Mouse (Mus musculus): ENCODE data around the gene Hoxa9. TPM values are rescaled to one million over a fixed set of nuclear protein-coding genes. Genes with fewer than 3 reads are reported as not detected.
A peak's percentile ranks its signal among the peaks of the same experiment; 100 is the strongest.

Hoxa9 gene
- polyA plus RNA-seq, 2 experiments: 39.0 to 107 TPM

DNA sequence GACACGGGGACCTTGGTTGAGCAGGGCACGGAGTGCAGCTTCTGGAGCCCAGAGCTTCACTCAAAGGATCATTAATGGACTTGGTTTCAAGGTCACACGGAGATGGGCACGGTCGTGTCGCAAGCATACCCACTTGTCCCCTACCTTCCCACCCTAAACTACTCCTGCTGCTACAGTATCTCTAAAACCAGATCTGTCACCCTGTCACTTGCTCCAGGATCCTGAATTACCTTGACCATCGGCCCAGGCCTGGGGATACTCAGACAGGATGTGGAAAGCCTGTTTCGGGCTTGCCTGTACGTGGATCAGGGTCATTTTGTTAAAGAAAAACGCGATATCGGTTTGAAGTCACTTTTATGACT, 21.2 kb downstream of the Hoxa9 start:
- DNase-seq (ENCODE audit: low spot score) (no peak), ATAC-seq (ENCODE audit: low FRiP score, low read depth) (no peak)
- peaks cover 52% of the 10 kb centered on the region for H3K4me1 ChIP-seq (ENCODE audit: control insufficient read depth, insufficient read depth, low read length)
- H3K27ac ChIP-seq (replicated peaks; ENCODE audit: low read depth, low read length): no peak overlapping the region
- no peaks in the 10 kb centered on the region for H3K9me3 ChIP-seq (ENCODE audit: control insufficient read depth, low read length)
- H3K4me2 ChIP-seq (replicated peaks; ENCODE audit: low read depth, low read length, severe bottlenecking): peak overlapping the region; percentile 75
- 24% methylated on average over 12 of the region's 12 CpGs for WGBS
- no peak for TF ChIP-seq POLR2A (IDR thresholded peaks at IDR 0.05; ENCODE audit: borderline replicate concordance, extremely low read depth, insufficient read depth, insufficient read length)
- H3K27me3 ChIP-seq (ENCODE audit: control insufficient read depth, insufficient read depth, low read length): peaks cover 30% of the 10 kb centered on the region
- peaks cover 18% of the 10 kb centered on the region; the same call in 1 of the 2 replicates for H3K36me3 ChIP-seq (ENCODE audit: control insufficient read depth, insufficient read depth, low read length)
- peak overlapping the region; percentile 39 for H3K4me3 ChIP-seq (replicated peaks; ENCODE audit: low read length)
- H3K9ac ChIP-seq (ENCODE audit: low read depth, low read length, severe bottlenecking): peak overlapping the region; percentile 52

DNA sequence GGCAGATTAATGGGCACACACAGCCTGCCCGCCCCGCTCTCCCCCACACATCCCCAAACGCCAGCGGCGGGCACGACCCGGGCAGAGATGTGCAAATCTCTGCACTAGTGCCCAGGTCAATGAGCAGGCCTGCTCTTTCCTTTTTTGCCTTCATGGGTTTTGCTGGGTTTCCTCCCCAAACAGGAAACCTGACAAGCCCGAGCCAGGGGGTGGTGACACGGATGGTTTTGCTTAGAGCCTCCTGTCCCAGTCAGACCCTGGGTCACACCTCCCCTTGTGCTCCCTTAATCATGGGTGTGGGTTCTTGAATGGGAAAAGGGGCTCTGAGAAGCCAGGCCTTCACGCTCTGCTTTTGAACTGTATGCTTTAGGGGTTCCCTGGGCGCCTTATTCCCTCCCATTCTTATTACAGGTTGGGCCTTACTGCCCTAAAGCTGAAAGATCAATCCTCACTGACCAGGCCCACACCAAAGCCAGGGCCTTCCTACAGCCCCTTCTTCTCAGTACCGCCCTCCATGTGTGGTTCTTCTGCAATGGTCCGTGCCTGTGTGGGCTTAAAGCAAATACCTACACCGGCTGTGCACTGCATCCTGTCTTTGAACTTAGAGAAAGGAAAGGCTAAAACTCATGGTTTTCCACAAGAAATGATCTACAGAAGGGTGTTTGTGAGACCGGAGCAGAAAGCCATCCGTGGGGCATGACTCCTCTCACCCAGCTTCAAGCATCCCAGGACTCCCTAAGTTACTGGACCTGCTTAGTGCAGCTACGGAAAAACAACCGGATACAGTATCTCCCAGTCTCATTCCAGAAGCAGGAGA, 21.8 kb downstream of the Hoxa9 start:
- Histone ChIP-seq H3K4me1 (ENCODE audit: control insufficient read depth, insufficient read depth, low read length) (peaks cover 58% of the 10 kb centered on the region), H3K4me2 (replicated peaks; ENCODE audit: low read depth, low read length, severe bottlenecking) (peak overlapping the region; percentile 75), H3K9ac (ENCODE audit: low read depth, low read length, severe bottlenecking) (peak overlapping the region; percentile 52), H3K4me3 (replicated peaks; ENCODE audit: low read length) (peak overlapping the region; percentile 39), H3K9me3 (ENCODE audit: control insufficient read depth, low read length) (no peaks in the 10 kb centered on the region), H3K27me3 (ENCODE audit: control insufficient read depth, insufficient read depth, low read length) (peaks cover 26% of the 10 kb centered on the region; the same call in 1 of the 2 replicates), H3K36me3 (ENCODE audit: control insufficient read depth, insufficient read depth, low read length) (peaks cover 21% of the 10 kb centered on the region; the same call in 1 of the 2 replicates), H3K27ac (replicated peaks; ENCODE audit: low read depth, low read length) (no peak overlapping the region)
- ATAC-seq (ENCODE audit: low FRiP score, low read depth): no peak
- no peak for TF ChIP-seq POLR2A (IDR thresholded peaks at IDR 0.05; ENCODE audit: borderline replicate concordance, extremely low read depth, insufficient read depth, insufficient read length)
- WGBS: 13% methylated on average over 18 of the region's 18 CpGs
- no peak for DNase-seq (ENCODE audit: low spot score)

DNA sequence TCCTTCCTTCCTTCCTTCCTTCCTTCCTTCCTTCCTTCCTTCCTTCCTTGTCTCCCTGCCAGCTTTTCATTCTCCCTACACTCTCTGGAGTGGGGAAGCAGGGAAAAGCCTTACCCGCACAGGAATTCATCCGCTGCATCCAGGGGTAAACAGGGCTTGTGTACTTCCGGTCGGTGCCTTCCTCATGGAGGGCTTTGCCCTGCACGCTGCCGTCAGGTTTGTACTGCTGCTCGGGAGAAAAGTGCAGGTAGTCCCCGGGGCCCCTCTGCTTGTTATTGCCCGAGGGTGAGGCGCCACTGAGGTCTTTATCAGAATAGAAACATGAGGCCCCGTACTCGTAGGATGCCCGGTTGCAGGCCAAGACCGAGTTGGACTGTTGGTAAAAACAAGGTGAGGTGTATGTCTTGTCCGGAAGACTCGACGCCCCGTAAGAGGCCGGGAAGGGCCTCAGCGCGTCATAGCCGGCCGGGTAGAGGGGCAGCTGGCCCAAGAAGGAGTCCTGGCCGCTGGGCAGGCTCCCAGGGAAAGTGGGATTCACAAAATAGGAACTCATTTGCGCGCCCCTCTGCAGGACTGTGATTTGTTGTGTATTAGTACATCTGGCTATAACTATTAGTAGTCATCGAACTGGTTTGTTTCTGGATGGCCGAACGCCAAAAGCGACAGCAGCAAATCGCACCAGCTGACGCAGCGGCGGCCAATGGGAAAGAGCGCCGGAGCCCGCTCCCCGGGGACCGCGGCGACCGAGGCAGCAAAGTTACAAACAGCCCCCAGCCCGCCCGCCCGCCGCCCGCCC, 22.6 kb downstream of the Hoxa9 start, which contains the start of gene Hoxa6:
TSS of gene Hoxa6 (minus strand) at position 651 of the 796 bp plus-strand sequence.
- no peak for TF ChIP-seq POLR2A (IDR thresholded peaks at IDR 0.05; ENCODE audit: borderline replicate concordance, extremely low read depth, insufficient read depth, insufficient read length)
- Histone ChIP-seq H3K4me3 (replicated peaks; ENCODE audit: low read length) (peak within 1 kb of the TSS; percentile 39), H3K9me3 (ENCODE audit: control insufficient read depth, low read length) (no peaks in the 10 kb centered on the region), H3K36me3 (ENCODE audit: control insufficient read depth, insufficient read depth, low read length) (peaks cover 28% of the 10 kb centered on the region), H3K4me2 (replicated peaks; ENCODE audit: low read depth, low read length, severe bottlenecking) (peak within 1 kb of the TSS; percentile 75), H3K27ac (replicated peaks; ENCODE audit: low read depth, low read length) (no peak within 1 kb of the TSS), H3K4me1 (ENCODE audit: control insufficient read depth, insufficient read depth, low read length) (peaks cover 62% of the 10 kb centered on the region), H3K9ac (ENCODE audit: low read depth, low read length, severe bottlenecking) (peak within 1 kb of the TSS; percentile 52), H3K27me3 (ENCODE audit: control insufficient read depth, insufficient read depth, low read length) (peaks cover 26% of the 10 kb centered on the region; the same call in 1 of the 2 replicates)
- 5% methylated on average over 45 of the region's 47 CpGs for WGBS
- DNase-seq (ENCODE audit: low spot score): peak; percentile 51
- ATAC-seq (ENCODE audit: low FRiP score, low read depth): no peak

DNA sequence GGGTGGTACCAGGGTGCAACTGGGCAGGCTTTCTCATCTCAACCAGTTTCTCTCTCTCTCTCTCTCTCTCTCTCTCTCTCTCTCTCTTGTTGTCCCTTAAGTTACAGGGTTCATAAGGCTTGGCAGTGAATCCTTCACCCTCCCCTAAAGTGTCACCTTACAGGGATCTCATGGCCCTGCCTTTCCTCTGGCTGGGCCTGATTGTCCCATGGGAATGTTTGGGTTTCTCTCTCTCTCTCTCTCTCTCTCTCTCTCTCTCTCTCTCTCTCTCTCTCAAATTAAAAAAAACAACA, 23.3 kb downstream of the Hoxa9 start:
- Histone ChIP-seq H3K4me2 (replicated peaks; ENCODE audit: low read depth, low read length, severe bottlenecking) (peak overlapping the region; percentile 75; the same call in 1 of the 2 replicates), H3K4me1 (ENCODE audit: control insufficient read depth, insufficient read depth, low read length) (peaks cover 64% of the 10 kb centered on the region), H3K27me3 (ENCODE audit: control insufficient read depth, insufficient read depth, low read length) (peaks cover 31% of the 10 kb centered on the region; the same call in 1 of the 2 replicates), H3K36me3 (ENCODE audit: control insufficient read depth, insufficient read depth, low read length) (peaks cover 35% of the 10 kb centered on the region), H3K9me3 (ENCODE audit: control insufficient read depth, low read length) (no peaks in the 10 kb centered on the region), H3K4me3 (replicated peaks; ENCODE audit: low read length) (no peak overlapping the region), H3K27ac (replicated peaks; ENCODE audit: low read depth, low read length) (no peak overlapping the region), H3K9ac (ENCODE audit: low read depth, low read length, severe bottlenecking) (no peak overlapping the region)
- DNase-seq (ENCODE audit: low spot score): no peak
- TF ChIP-seq POLR2A (IDR thresholded peaks at IDR 0.05; ENCODE audit: borderline replicate concordance, extremely low read depth, insufficient read depth, insufficient read length): no peak
- ATAC-seq (ENCODE audit: low FRiP score, low read depth): no peak

DNA sequence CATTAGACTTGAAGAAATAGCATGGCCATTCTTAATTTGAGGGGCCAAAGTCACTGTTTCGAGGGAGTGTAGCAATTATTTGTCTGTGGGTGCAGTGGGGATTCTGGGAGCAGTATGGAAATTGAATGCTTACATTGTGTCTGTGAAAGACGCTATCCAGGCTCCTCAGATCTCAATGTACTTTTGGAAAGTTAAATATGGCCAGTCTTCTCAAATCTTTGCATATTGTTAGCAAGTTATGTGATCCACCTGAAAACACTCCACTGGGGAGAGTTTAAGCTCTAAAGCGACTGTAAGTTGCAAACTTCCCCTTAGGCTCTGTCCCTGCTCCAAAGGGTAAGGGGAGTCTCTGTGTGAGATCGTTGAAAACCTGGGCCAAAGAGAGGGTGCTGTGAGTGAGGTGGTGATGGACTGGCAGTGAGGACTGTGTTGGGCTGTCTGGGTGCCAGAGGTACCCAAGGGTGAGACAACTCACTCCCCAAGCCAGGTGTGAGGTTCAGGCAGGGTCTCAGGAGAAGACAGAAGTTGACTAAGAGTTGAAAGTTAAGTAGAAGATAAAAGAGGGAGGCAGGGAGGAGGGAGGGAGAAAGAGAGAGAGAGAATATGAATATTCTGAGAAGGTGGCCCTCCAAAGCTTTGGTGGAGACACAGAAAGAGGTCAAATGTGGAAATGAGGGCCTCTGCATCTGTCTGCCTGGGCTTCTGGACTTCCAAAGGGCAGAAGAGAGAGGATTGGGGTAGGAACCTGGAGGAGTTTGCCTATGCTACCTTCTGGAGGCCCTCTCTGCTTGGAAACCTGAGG, 23.8 kb downstream of the Hoxa9 start:
- 34% methylated on average over 4 of the region's 4 CpGs for whole genome bisulfite sequencing
- Histone ChIP-seq H3K4me2 (replicated peaks; ENCODE audit: low read depth, low read length, severe bottlenecking) (peak overlapping the region; percentile 91), H3K4me1 (ENCODE audit: control insufficient read depth, insufficient read depth, low read length) (peaks cover 64% of the 10 kb centered on the region), H3K36me3 (ENCODE audit: control insufficient read depth, insufficient read depth, low read length) (peaks cover 35% of the 10 kb centered on the region), H3K4me3 (replicated peaks; ENCODE audit: low read length) (no peak overlapping the region), H3K27ac (replicated peaks; ENCODE audit: low read depth, low read length) (no peak overlapping the region), H3K27me3 (ENCODE audit: control insufficient read depth, insufficient read depth, low read length) (peaks cover 35% of the 10 kb centered on the region; the same call in 1 of the 2 replicates), H3K9me3 (ENCODE audit: control insufficient read depth, low read length) (no peaks in the 10 kb centered on the region), H3K9ac (ENCODE audit: low read depth, low read length, severe bottlenecking) (no peak overlapping the region)
- ATAC-seq (ENCODE audit: low FRiP score, low read depth): no peak
- no peak for TF ChIP-seq POLR2A (IDR thresholded peaks at IDR 0.05; ENCODE audit: borderline replicate concordance, extremely low read depth, insufficient read depth, insufficient read length)
- DNase-seq (ENCODE audit: low spot score): no peak
